Mouse (Mus musculus) myocyte (in vitro differentiated cells): ENCODE results near the gene Grin2a. TPM values are rescaled to one million over a fixed set of nuclear protein-coding genes. Genes with fewer than 3 reads are reported as not detected.

ENCODE experiments used
- H3K27me3 ChIP-seq: one replicate; pipeline ENCODE4 v1.6.1; 2011; ENCODE audit not compliant: control insufficient read depth, insufficient read depth, insufficient read length
- H3K36me3 ChIP-seq: one replicate; pipeline ENCODE4 v1.6.1; 2011; ENCODE audit not compliant: control insufficient read depth, insufficient read depth
- H3K4me2 ChIP-seq: one replicate; pipeline ENCODE4 v1.6.1; 2011; ENCODE audit warnings: low read depth, control low read depth
- H3K4me3 ChIP-seq: one replicate; pipeline ENCODE4 v1.5.1; 2011; ENCODE audit warnings: mild to moderate bottlenecking, control low read depth, moderate library complexity
- H3K79me2 ChIP-seq: one replicate; pipeline ENCODE4 v1.6.1; 2011; ENCODE audit not compliant: control insufficient read depth, insufficient read depth
- H3ac ChIP-seq: one replicate; pipeline ENCODE4 v1.6.1; 2011; ENCODE audit not compliant: control insufficient read depth, insufficient read length
- CEBPB ChIP-seq: IDR thresholded peaks from 2 replicates; pipeline ENCODE4 v1.6.1; 2011; ENCODE audit warnings: mild to moderate bottlenecking, moderate library complexity; ENCODE audit not compliant: poor library complexity, insufficient read depth, severe bottlenecking
- E2F4 ChIP-seq: IDR thresholded peaks from one replicate; pipeline ENCODE4 v1.6.1; 2011; ENCODE audit warnings: mild to moderate bottlenecking, control low read depth, moderate library complexity; ENCODE audit not compliant: insufficient read depth
- MAX ChIP-seq: IDR thresholded peaks from one replicate; pipeline ENCODE4 v1.6.1; 2011; ENCODE audit warnings: low read depth, mild to moderate bottlenecking, control low read depth
- MYOD1 ChIP-seq, 3 experiments: IDR thresholded peaks; one replicate each; pipeline ENCODE4 v1.6.1; 2011; ENCODE audit warnings: control low read depth in 2 of 3, low read depth in 2 of 3, mild to moderate bottlenecking in 2 of 3, moderate library complexity in 1 of 3; ENCODE audit not compliant: insufficient read length in 2 of 3, control insufficient read depth in 1 of 3
- MYOG ChIP-seq, 3 experiments: IDR thresholded peaks; one replicate each; pipeline ENCODE4 v1.6.1; 2011; ENCODE audit warnings: control low read depth in 2 of 3, low read depth in 2 of 3, mild to moderate bottlenecking in 2 of 3; ENCODE audit not compliant: insufficient read length in 2 of 3, control insufficient read depth in 1 of 3, insufficient read depth in 1 of 3
- POLR2A ChIP-seq: IDR thresholded peaks from one replicate; pipeline ENCODE4 v1.6.1; 2011; ENCODE audit warnings: low read depth, mild to moderate bottlenecking, control low read depth, moderate library complexity; ENCODE audit not compliant: insufficient read length
- POLR2AphosphoS2 ChIP-seq: IDR thresholded peaks from one replicate; pipeline ENCODE4 v1.6.1; 2011; ENCODE audit warnings: low read depth, control low read depth; ENCODE audit not compliant: insufficient read length
- REST ChIP-seq: IDR thresholded peaks from one replicate; pipeline ENCODE4 v1.6.1; 2011; ENCODE audit warnings: mild to moderate bottlenecking, control low read depth, moderate library complexity; ENCODE audit not compliant: insufficient read depth, insufficient read length
- SRF ChIP-seq: IDR thresholded peaks from one replicate; pipeline ENCODE4 v1.6.1; 2011; ENCODE audit warnings: low read depth; ENCODE audit not compliant: control insufficient read depth, insufficient read length
- TCF12 ChIP-seq: IDR thresholded peaks from one replicate; pipeline ENCODE4 v1.6.1; 2011; ENCODE audit warnings: mild to moderate bottlenecking, control low read depth; ENCODE audit not compliant: poor library complexity, insufficient read depth, severe bottlenecking
- TCF3 ChIP-seq: IDR thresholded peaks from one replicate; pipeline ENCODE4 v1.6.1; 2011; ENCODE audit warnings: low read depth, control low read depth; ENCODE audit not compliant: insufficient read length
- USF1 ChIP-seq: IDR thresholded peaks from one replicate; pipeline ENCODE4 v1.6.1; 2011; ENCODE audit warnings: low read depth, mild to moderate bottlenecking, control low read depth, moderate library complexity
- polyA plus RNA-seq: library from polyadenylated mRNA; unstranded; fragments of >200 nt; fragmentation: generic; extraction: Trizol; gene quantifications from one replicate; pipeline ENCODE4 v1.2.1, GENCODE M21; 2012; ENCODE audit warnings: missing spikeins

The Grin2a gene
- polyA plus RNA-seq, 1 experiment: 0.01 TPM

DNA sequence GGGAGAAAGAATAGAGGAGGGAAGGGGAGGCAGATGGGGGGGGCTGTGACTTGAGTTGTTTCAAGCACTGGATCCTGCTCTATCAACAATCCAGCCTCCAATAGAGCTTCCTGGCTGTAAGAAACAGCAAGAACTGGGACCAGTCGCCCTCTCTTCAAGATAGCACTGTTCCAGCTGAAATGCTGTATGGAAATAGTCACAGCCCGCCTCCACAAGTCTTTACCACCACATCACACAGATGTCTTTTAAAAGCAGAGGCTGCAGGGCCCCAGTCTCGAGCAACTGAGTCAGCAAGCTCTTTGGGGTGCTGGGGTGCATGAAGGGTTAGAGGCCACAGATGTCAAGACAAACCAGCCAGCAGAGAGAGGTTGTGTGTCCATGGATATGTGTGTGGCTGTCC lies 153.9 kb downstream of the Grin2a start:
- Histone ChIP-seq H3K27me3 (no peaks in the 10 kb centered on the region), H3K79me2 (no peaks in the 10 kb centered on the region), H3K36me3 (no peaks in the 10 kb centered on the region), H3K4me3 (no peak overlapping the region), H3ac (no peak overlapping the region), H3K4me2 (no peak overlapping the region)
- TF ChIP-seq MYOD1 (IDR thresholded peaks at IDR 0.05; ENCODE audit: control insufficient read depth in 1 of 3, insufficient read length in 2 of 3, low read depth in 2 of 3) (no peak), CEBPB (no peak), MYOG (IDR thresholded peaks at IDR 0.05; ENCODE audit: control insufficient read depth in 1 of 3, insufficient read depth in 1 of 3, insufficient read length in 2 of 3, low read depth in 2 of 3) (no peak), E2F4 (no peak), POLR2A (no peak), POLR2AphosphoS2 (no peak), REST (no peak), TCF12 (no peak), SRF (no peak), USF1 (no peak), MAX (no peak), TCF3 (no peak)

DNA sequence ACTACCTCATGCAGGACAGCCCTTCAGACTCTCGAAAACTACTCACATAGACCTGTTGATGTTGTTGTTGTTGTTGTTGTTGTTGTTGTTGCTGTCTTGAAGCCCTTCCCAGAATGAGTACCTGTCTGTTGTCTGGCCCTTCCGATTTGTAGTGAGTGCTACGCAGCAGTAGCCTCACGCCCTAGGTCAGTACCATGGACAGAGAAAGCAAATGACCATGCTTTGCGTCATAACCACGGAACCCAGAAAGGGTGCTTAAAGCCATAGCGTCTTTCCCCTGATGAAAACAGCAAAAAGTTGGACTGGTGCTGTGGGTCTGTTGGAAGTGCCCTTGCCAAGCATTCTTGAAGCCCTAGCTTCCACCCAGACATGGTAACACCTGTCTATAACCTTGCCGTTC lies 158.8 kb downstream of the Grin2a start:
- H3K79me2 ChIP-seq: no peaks in the 10 kb centered on the region
- no peak overlapping the region for H3K4me2 ChIP-seq
- H3K27me3 ChIP-seq: no peaks in the 10 kb centered on the region
- no peak overlapping the region for H3K4me3 ChIP-seq
- no peak overlapping the region for H3ac ChIP-seq
- H3K36me3 ChIP-seq: no peaks in the 10 kb centered on the region
- TF ChIP-seq REST (peak; percentile 87), CEBPB (no peak)

DNA sequence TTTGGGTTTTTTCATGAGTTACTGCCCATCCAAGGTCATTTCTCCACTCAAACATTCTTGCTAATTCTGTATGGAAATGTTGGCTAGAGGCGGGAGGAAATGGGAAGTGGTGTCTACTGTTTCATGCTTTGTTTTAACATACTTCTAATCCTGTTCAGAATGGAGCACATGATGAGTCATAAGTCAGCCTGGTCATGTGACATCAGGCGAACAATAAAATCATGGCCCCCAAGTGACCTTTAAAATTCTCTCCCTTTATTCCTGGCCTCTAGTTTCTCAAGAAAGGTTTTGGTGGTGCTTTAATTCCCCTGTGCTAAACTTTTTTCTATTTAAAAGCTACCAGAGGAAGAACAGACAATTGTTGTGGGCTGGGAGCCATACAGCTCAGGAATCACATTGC lies 161.1 kb downstream of the Grin2a start:
- no peaks in the 10 kb centered on the region for H3K36me3 ChIP-seq
- H3K79me2 ChIP-seq: no peaks in the 10 kb centered on the region
- TF ChIP-seq E2F4 (no peak), CEBPB (no peak), TCF3 (no peak), POLR2A (no peak), POLR2AphosphoS2 (no peak)

DNA sequence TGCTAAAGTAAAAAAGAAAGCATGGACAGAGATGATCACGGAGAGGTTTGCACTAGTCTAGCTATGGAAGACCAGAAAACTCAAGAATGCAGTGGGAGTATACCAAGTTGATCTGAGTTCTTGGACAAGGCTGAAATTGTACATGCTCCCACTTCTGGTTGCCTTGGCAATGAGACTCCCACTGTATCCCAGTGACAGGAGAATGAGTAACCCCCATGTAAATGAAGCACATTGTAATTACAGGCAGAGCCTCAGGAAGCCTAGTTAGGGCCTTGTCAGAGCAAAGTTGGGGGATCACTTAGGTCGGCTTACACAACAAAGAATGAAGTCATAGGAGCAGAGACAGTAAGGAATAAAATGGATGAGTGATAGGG lies 170.3 kb downstream of the Grin2a start:
- no peak overlapping the region for H3K4me3 ChIP-seq
- no peaks in the 10 kb centered on the region for H3K79me2 ChIP-seq
- no peak overlapping the region for H3ac ChIP-seq
- TF ChIP-seq USF1: no peak
- no peak for TF ChIP-seq CEBPB
- no peak for TF ChIP-seq MAX
- no peak for TF ChIP-seq TCF3
- TF ChIP-seq TCF12: no peak
- TF ChIP-seq REST: no peak
- no peak for TF ChIP-seq MYOD1 (IDR thresholded peaks at IDR 0.05; ENCODE audit: control insufficient read depth in 1 of 3, insufficient read length in 2 of 3, low read depth in 2 of 3)
- no peak for TF ChIP-seq POLR2AphosphoS2
- no peak for TF ChIP-seq MYOG (IDR thresholded peaks at IDR 0.05; ENCODE audit: control insufficient read depth in 1 of 3, insufficient read depth in 1 of 3, insufficient read length in 2 of 3, low read depth in 2 of 3)
- no peak for TF ChIP-seq E2F4
- TF ChIP-seq SRF: no peak
- H3K27me3 ChIP-seq: no peaks in the 10 kb centered on the region
- no peaks in the 10 kb centered on the region for H3K36me3 ChIP-seq
- H3K4me2 ChIP-seq: no peak overlapping the region

More for the DNA sequence above, 161.1 kb downstream of the Grin2a start:
- no peak overlapping the region for H3K4me3 ChIP-seq
- no peaks in the 10 kb centered on the region for H3K27me3 ChIP-seq
- no peak overlapping the region for H3K4me2 ChIP-seq
- H3ac ChIP-seq: no peak overlapping the region

DNA sequence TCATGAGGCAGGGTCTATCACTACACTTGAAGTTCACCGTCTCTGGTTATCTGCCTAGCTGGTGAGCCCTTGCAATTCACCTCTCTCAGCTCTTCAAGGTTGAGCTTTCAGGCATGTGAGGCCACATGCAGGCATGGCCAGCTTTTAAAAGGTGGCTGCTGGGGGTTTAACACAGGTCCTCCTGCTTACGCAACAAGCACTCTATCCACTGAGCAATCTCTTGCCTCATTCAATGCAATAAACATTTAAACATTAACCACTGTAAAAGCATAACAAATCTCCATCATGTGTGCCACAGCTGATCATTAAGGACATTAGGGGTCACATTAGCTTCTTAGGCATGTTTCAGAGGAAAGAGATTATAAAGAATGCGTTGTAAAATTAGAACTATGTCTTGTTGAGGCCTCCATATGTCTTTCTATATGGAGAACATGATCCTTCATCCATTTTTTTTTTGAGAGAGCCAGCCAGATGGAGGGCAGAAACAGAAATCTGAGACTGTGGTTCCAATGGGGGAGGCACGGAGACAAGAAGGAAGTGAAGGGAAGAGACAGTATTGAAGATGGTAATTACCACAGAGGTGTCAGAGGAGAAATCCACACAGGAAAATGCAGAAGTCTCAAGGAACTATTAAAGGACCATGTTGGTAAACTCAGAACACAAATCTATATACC lies 170.8 kb downstream of the Grin2a start:
- Histone ChIP-seq H3ac (no peak overlapping the region), H3K27me3 (no peaks in the 10 kb centered on the region), H3K79me2 (no peaks in the 10 kb centered on the region), H3K36me3 (no peaks in the 10 kb centered on the region), H3K4me3 (no peak overlapping the region), H3K4me2 (no peak overlapping the region)
- no peak for TF ChIP-seq REST
- TF ChIP-seq MYOG (IDR thresholded peaks at IDR 0.05; ENCODE audit: control insufficient read depth in 1 of 3, insufficient read depth in 1 of 3, insufficient read length in 2 of 3, low read depth in 2 of 3): no peak
